Mouse (Mus musculus) thymus, adult 2 months (tissue): ENCODE measurements around the gene Ifnab.

ENCODE experiments used
- CTCF ChIP-seq: fragments of 200-500 bp; IDR thresholded peaks from 2 replicates; pipeline ENCODE4 v1.5.1; 2012; ENCODE audit warnings: mild to moderate bottlenecking, control low read depth, low read length, moderate library complexity, borderline replicate concordance; ENCODE audit not compliant: control insufficient read depth, poor library complexity, insufficient read depth; ENCODE audit errors: extremely low read depth
- POLR2A ChIP-seq: fragments of 200-500 bp; IDR thresholded peaks from 2 replicates; pipeline ENCODE4 v1.6.1; 2012; ENCODE audit warnings: mild to moderate bottlenecking, low read length, control low read depth, moderate library complexity; ENCODE audit not compliant: control insufficient read depth, poor library complexity, insufficient read depth; ENCODE audit errors: extremely low read depth

DNA sequence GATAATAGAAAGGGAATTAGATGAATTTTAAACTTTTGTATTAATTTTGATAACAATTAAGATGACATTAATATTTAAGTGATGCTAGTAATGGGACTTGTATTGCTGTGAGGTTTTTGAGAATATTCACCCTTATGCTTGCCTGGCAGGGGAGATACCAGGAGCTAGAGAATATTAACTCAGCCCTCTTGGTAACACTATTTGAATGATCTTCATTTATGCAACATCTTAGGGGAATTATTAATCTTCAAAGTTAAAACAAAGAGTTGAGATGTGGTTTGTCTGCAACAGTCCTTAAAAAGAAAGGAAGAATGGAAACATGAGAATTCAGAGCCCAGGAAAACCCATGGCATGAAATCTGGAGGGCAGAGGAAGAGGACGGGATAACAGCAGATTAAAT, 8.1 kb upstream of the Ifnab start:
- TF ChIP-seq POLR2A: no peak
- TF ChIP-seq CTCF: no peak
